Mouse (Mus musculus) bone marrow macrophage, adult 2 months (primary cell): Measurements from ENCODE around the gene Kcnk3. TPM values are rescaled to one million over a fixed set of nuclear protein-coding genes. Genes with fewer than 3 reads are reported as not detected.

Experiments
- H3K27ac ChIP-seq: 2 replicates; pipeline ENCODE4 v1.5.1; 2012; ENCODE audit warnings: low read depth, low read length; ENCODE audit not compliant: insufficient read depth
- H3K4me1 ChIP-seq: 2 replicates; pipeline ENCODE4 v1.6.1; 2012; ENCODE audit warnings: low read length; ENCODE audit not compliant: control insufficient read depth, insufficient read depth
- H3K4me3 ChIP-seq: 2 replicates; pipeline ENCODE4 v1.5.1; 2012; ENCODE audit warnings: mild to moderate bottlenecking, low read length, moderate library complexity; ENCODE audit not compliant: insufficient read depth
- CTCF ChIP-seq: IDR thresholded peaks from 2 replicates; pipeline ENCODE4 v1.5.1; 2012; ENCODE audit warnings: low read depth, mild to moderate bottlenecking, low read length, moderate library complexity
- POLR2A ChIP-seq: IDR thresholded peaks from 2 replicates; pipeline ENCODE4 v1.6.1; 2012; ENCODE audit warnings: mild to moderate bottlenecking, low read depth, low read length, borderline replicate concordance
- polyA plus RNA-seq: library from polyadenylated mRNA; stranded (reverse); fragments of >200 nt; gene quantifications from 2 replicates; pipeline ENCODE4 v1.2.4, GENCODE M21; 2012; ENCODE audit not compliant: missing spikeins, insufficient read depth, insufficient read length

Kcnk3 gene
- not detected in 2 replicates for polyA plus RNA-seq

DNA sequence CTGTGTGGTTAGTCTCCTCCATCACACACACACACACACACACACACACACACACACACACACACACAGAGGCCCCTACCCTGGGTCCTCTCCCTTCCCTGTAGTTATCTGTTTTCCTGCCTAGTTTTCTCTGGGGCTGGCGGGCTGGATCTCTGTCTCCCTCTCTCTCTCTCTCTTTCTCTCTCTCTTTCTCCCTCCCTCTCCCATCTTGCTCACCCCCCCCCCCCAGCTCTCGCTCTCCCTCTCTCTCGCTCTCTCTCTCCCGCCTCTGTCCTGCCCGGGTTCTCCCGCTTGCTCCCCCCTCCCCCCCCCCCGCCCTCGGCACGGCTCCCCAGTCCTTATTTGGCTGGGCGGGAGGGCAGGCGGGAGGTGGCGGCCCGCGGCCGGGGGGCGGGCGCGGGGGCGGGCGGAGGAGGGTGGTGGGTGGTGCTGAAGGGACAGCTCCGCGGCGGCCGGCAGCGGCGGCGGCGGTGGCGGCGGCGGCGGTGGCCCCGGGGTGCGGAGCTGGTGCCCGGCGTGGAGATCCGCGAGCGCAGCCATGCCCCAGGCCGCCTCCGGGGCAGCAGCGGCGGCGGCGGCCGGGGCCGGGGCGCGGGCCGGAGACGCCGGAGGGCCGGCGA lies at the start of gene Kcnk3:
Kcnk3 (plus strand) TSS at position 490 of the 620 bp plus-strand sequence.
- Histone ChIP-seq H3K4me1 (no peaks in the 10 kb centered on the region), H3K4me3 (no peak within 1 kb of the TSS), H3K27ac (no peak within 1 kb of the TSS)
- TF ChIP-seq CTCF (no peak), POLR2A (no peak)

DNA sequence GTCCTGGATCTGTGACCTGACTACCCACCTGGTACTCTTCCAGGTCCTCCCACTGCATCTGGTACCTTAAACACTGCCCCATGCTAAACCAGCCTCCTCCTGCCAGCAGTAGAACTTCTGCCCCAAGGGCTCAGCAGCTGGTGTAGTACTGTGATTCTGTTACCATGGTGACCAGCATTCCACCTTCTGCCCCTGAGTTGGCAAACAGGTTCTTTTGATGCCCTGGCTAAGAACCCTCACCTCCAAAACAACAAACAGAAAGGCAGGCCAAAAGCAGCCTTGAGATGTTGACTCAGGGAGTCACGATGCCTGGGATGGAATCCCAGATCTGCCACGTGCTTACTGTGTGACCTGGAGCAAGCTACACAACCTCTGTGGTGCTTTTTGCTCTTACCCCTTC lies 42.3 kb upstream of the Kcnk3 start, which contains the start of gene Cib4:
Cib4 (minus strand) TSS at position 139 of the 400 bp plus-strand sequence.
- no peak within 1 kb of the TSS for H3K4me3 ChIP-seq
- no peak for TF ChIP-seq CTCF
- no peak for TF ChIP-seq POLR2A
- H3K27ac ChIP-seq, result no peak within 1 kb of the TSS
- H3K4me1 ChIP-seq, result no peaks in the 10 kb centered on the region

DNA sequence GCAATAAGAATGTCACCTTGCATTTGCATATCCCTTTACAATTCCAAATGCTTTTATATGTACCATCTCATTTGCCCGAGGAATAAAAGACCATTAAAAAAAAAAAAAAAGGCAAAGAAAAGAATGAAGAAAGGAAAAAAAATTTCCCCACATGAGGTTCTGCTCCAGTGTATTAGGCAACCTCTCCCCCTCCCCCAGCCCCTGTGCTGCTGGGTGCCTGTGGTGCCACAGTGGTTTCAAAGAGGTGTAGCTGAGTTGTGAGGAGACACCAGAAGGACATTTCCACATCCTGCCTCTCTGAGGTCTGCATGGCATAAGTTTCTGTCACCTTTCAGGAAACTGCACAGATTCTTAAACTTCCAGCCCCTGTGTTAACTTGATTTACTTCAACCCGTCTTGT lies 39.3 kb upstream of the Kcnk3 start:
- no peak for TF ChIP-seq CTCF
- no peak for TF ChIP-seq POLR2A
- no peak overlapping the region for H3K27ac ChIP-seq

GRCm38 (mm10) chr5:30550334-30551021 lies 37.5 kb upstream of the Kcnk3 start:
- Histone ChIP-seq H3K4me1 (no peaks in the 10 kb centered on the region), H3K4me3 (no peak overlapping the region), H3K27ac (no peak overlapping the region)
- TF ChIP-seq CTCF, result no peak
- no peak for TF ChIP-seq POLR2A

More for the DNA sequence above, 39.3 kb upstream of the Kcnk3 start:
- no peaks in the 10 kb centered on the region for H3K4me1 ChIP-seq
- no peak overlapping the region for H3K4me3 ChIP-seq

DNA sequence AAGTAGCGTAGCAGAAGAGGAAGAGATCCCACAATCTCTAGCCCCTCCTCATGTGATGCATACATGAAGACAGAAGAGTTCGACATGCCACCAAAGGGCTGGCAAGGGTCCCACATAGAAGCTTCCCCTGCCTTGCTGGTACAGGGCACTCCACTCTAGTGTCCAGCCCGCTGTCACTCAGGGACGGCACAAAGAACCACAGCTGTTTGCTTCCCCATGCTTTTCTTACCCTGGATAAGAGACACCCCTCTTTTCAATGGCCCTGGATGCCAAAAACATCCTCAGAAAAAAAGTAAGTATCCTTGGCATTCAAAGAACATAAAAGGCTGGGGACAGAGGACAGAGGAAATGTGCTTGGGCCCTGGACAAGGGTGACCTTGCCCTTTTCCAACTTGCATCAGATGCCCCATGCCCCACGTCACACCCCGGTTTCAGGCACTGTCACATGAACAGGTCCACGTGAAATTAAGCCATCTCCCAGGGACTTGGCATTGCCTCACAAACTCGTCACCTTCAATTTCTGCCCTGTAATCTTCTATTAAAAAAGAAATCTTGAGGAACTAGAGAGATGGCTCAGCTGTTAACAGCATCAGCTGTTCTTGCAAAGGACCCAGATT lies 36.8 kb upstream of the Kcnk3 start:
- Histone ChIP-seq H3K4me1 (no peaks in the 10 kb centered on the region), H3K4me3 (no peak overlapping the region), H3K27ac (no peak overlapping the region)
- TF ChIP-seq CTCF, result no peak
- no peak for TF ChIP-seq POLR2A

DNA sequence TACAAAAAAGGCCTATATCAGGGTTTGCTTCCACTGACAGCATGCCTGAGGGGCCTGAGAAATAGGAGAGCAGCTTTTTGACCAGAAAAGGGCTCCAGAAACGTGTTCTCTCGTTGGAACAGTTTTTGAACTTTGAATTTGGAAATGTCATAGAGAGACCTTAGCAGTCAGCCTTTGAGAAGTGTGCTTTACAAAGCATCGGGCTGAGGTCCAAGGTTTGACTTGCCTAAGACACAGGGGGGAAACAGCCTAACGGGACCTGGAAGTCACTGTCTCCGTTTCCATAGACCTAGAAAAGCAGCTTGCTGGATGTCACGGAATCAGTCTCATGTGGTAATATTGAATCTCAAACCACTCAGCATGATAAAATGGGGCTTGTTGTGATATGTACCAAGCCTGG lies 36.0 kb upstream of the Kcnk3 start:
- no peak overlapping the region for H3K4me3 ChIP-seq
- no peaks in the 10 kb centered on the region; the same call in 1 of the 2 replicates for H3K4me1 ChIP-seq
- H3K27ac ChIP-seq, result no peak overlapping the region
- TF ChIP-seq CTCF (no peak), POLR2A (no peak)

GRCm38 (mm10) chr5:30553936-30554335 lies 34.0 kb upstream of the Kcnk3 start:
- Histone ChIP-seq H3K4me3 (no peak overlapping the region), H3K27ac (no peak overlapping the region), H3K4me1 (no peaks in the 10 kb centered on the region; the same call in 1 of the 2 replicates)
- no peak for TF ChIP-seq POLR2A
- TF ChIP-seq CTCF, result no peak

DNA sequence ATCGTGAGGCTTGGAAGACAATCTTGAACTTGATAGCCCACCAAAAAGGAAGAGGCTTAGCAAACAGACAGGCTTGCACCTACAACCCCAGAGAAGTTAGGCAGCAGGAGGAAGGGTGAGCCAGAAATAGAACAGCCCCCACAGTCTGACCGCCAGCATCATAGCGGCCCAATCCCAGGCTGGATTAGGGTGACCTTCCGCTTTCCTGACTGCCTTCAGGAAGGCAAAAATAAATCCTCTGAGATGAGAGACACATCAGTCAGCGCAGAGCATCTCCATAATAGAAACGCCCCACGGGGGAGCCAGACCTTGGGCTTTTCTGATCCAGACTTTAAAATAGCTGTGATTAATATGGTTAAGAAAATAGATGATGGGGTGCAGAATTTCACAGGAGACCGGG lies 33.0 kb upstream of the Kcnk3 start:
- TF ChIP-seq POLR2A, result no peak
- TF ChIP-seq CTCF, result no peak
- no peak overlapping the region for H3K27ac ChIP-seq
- H3K4me3 ChIP-seq, result no peak overlapping the region
- H3K4me1 ChIP-seq, result peaks cover 3% of the 10 kb centered on the region

GRCm38 (mm10) chr5:30556284-30556683 lies 31.7 kb upstream of the Kcnk3 start:
- Histone ChIP-seq H3K4me3 (no peak overlapping the region), H3K27ac (no peak overlapping the region), H3K4me1 (peaks cover 3% of the 10 kb centered on the region)
- TF ChIP-seq CTCF (no peak), POLR2A (no peak)

DNA sequence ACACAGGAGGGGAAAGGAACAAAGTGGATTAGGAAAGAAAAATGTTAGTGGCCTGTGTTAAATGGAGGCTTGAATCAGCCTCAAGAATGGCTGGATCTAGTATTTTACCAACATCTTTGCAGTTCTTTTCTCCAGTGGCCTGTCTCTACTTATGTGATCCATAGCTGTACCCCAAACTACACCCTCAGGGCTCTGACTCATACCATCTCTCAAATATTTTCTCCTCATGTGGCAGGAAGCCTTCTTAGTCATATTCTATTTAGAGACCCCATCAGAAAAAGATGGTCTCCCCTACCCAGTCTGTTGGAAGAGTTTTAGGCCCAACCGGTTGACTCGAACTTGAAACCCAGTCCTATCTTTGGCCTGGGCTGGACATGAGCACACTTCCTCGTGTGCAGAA lies 28.5 kb upstream of the Kcnk3 start:
- no peak for TF ChIP-seq CTCF
- no peak for TF ChIP-seq POLR2A
- Histone ChIP-seq H3K27ac (no peak overlapping the region), H3K4me1 (peaks cover 3% of the 10 kb centered on the region), H3K4me3 (no peak overlapping the region)
